Mouse (Mus musculus) B cell, adult 67 days (primary cell): ENCODE results near the gene Vmn1r119. TPM values are rescaled to one million over a fixed set of nuclear protein-coding genes. Genes with fewer than 3 reads are reported as not detected.

Experiments
- total RNA-seq, 2 experiments: library from RNA; stranded (reverse); gene quantifications; 4 replicates each; pipeline ENCODE4 v1.2.4; 2023

The Vmn1r119 gene
- not detected for total RNA-seq

DNA sequence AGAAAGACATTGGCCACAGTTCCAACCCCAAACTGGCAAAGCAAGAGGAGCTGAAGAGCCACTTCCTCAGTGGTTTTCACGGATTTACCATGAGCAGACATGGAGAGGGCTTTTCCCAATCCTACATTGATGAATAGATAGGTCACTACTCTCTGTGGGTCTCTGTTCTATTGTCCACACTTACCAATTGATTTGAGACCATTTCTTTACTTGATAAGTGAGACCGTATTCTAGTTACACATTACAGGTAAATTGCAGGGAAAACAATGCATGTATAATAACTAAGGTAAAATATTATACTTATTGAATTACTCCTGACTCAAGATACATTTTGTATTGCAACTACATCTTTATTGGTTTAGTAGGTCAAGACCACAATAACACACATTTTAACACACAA, at the start of gene Vmn1r119:
Gene Vmn1r119 (minus strand): TSS at position 101 of the 400 bp plus-strand sequence.

DNA sequence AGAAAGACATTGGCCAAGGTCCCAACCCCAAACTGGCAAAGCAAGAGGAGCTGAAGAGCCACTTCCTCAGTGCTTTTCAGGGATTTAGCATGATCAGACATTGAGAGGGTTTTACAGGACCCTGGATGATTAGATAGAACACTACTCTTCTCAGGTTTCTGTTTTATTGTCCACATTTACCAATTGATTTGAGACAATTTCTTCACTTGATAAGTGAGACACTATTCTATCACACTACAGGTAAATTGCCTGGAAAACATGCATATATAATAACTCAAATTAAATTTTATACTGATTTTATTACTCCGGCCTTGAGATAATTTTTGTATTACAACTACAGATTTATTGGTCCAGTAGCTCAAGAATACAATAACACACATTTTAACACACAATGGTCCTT, 41.4 kb upstream of the Vmn1r119 start, which contains the start of gene Vmn1r120:
Gene Vmn1r120 (minus strand): TSS at position 101 of the 400 bp plus-strand sequence.

Other genes with a start within 250 kb of the Vmn1r119 start
- gene Vmn1r112, start 241.3 kb downstream of the Vmn1r119 start, total RNA-seq, result not detected
- gene Vmn1r113, start 225.2 kb downstream of the Vmn1r119 start, total RNA-seq, result not detected
- gene Vmn1r114, start 200.3 kb downstream of the Vmn1r119 start, total RNA-seq, result not detected
- gene Vmn1r115, start 167.5 kb downstream of the Vmn1r119 start, total RNA-seq, result not detected
- gene Vmn1r116, start 140.2 kb downstream of the Vmn1r119 start, total RNA-seq, result not detected
- gene Vmn1r117, start 128.3 kb downstream of the Vmn1r119 start, total RNA-seq, result not detected
- gene Vmn1r118, start 100.1 kb downstream of the Vmn1r119 start, total RNA-seq, result not detected
- gene Vmn1r120, start 41.3 kb upstream of the Vmn1r119 start, total RNA-seq, result not detected
- not detected for gene Vmn1r121, start 86.1 kb upstream of the Vmn1r119 start, total RNA-seq
- not detected for gene Vmn1r122, start 121.7 kb upstream of the Vmn1r119 start, total RNA-seq
- not detected for gene Vmn1r123, start 149.7 kb upstream of the Vmn1r119 start, total RNA-seq
- gene Gm5157, start 178.0 kb upstream of the Vmn1r119 start, total RNA-seq, result not detected
- gene Vmn1r124, start 248.2 kb upstream of the Vmn1r119 start, total RNA-seq, result not detected